Mouse (Mus musculus) forelimb bud, embryonic 11.5 days (tissue): ENCODE results near the gene Ehmt2.

ENCODE experiments used
- DNase-seq: peaks from one replicate; pipeline ENCODE4 v3.0.0-alpha.2; 2012; ENCODE audit warnings: low read depth, low spot score

Gene Ehmt2

DNA sequence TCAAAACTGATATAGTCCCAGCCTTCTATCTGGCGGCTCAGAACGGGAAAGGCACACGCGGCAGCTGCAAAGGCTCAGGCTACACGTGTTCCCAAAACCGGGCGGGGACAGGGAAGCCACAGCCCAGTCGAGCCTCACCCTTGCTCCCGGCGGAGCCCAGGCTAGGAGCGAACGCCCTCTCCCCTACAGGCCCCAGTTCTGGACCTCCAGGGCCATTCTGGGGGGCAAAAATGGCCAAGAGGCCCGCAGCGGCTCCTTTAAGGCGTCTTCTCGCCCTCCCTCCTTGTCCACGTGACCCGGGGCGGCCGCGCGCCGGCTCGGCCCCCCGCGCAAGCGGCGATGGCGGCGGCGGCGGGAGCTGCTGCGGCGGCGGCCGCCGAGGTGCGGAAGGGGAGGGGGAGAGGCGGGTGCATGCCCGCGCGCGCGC is at the start of gene Ehmt2, which contains the start of gene C2:
Ehmt2 (plus strand) TSS at position 310 of the 427 bp plus-strand sequence.
C2 (minus strand) TSS at position 106 of the 427 bp plus-strand sequence.
- DNase-seq, result peak; percentile 73

DNA sequence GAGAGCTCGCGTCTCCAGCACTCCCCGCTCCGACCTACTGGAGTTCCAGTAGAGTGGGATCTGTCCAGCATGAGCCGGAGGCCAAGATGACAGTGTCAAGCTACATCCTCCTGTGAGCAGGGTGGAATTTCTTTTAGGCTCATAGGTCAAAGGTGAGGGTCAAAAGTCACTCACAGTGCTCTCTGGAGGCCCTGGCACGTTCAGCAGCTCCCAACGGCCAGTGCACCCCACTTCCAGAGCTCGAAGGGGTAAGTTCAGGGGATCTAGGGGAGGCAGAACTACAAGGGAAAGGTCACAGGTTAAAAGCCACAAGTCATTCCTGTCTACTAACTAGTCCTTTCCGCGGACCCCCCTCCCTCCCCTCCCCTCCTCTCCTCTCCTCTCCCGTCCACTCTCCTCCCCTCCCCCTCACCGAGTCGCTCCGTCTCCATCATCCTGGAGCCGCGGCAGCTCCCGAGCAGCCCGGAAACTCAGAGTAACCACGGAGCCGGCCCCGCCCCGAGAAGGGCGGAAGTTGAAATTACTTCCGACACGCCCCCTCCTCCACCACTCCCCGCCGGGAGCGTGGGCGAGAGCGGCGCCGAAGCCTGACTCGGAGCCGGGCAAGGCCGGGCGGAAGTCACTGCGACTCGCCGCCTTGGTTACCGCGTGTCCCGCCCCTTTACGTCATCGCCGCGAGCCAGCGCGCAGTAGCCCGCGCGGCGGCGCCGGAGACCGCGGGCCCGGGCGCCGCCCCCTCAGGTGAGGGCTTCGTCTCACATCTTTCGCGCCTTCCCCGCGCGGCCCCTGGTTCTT is 48.4 kb upstream of the Ehmt2 start, which contains the start of the genes Skiv2l and Nelfe:
Skiv2l (minus strand) TSS at position 489 of the 795 bp plus-strand sequence.
Nelfe (plus strand) TSS at position 670 of the 795 bp plus-strand sequence.
- peak; percentile 97 for DNase-seq

DNA sequence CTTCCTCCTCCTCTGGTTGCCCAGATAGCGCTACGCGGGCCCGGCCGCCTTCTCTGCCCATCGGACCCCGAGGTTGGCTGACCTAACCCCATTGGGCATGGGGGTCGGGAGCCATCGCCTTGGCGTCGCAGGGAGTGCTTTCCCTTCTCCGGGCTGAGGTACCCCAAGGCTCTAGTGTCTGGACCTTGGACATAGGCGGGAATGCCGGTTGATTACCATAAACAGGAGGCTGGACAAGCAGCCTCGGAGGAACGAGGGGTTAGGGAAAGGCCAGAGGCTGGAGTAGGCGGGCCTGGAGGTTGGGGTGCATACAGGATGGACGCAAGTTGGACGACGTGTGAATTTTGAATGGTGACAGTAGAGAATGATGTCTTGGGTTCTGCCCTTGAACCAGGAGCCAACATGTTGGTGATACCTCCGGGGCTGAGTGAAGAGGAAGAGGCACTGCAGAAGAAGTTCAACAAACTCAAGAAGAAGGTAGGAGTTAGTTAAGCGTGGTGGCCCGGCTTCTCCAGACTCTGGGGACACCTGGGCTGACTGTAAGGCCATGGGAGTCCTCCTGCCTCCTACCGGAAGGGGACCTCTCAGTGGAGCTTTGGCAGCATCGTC is 47.6 kb upstream of the Ehmt2 start:
- DNase-seq, result no peak

DNA sequence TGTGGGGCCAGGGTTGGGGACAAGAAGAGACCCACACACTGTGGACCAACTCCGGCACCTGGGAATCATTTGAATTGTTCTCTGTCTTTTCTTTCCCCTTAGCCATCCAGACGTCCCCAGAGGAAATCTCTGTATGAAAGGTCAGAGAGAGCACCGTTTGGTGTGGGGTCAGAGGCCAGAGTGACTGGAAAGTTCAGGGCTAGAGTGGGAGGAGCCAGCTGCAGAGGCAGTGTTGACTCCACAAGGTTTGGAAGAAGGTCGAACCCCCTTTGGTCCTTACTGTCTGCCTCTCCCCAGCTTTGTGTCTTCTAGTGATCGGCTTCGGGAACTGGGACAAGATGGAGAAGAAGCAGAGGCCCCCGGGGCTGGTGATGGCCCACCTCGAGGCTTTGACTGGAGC is 44.8 kb upstream of the Ehmt2 start:
- DNase-seq, result no peak

DNA sequence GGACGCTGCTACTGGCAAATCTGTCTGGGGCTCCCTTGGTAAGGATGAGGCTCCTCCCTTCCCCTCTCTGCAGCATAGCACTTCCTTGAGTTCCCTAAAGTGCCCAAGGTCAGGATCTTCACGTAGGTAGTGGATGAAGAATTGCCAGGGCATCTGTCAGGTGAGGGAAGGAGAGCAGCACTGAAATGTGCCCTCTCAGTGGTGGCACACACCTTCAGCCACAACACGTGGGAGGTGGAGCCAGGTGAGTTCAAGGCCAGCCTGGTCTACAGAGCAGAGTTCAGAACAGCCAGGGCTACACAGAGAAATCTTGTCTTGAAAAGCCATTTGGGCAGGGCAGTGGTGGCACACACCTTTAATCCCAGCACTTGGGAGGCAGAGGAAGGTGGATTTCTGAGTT is 43.5 kb upstream of the Ehmt2 start:
- DNase-seq, result no peak

DNA sequence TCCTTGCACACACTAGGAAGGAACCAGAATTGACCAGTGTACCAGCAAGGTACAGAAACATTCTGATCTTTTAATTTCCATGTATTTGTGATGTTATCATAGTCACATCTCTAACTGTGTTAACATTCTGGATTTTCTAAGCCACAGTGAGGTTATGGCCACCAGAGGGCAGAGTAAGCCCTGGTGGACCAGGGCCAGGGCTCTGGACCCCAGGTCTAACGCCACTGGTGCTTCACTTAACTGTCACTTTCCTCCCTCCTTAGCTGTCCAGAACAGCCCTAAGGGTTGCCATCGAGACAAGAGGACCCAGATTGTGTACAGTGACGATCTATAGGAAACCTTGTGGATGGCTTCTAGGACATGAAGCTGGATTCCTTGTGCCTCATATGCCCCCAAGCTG is 42.4 kb upstream of the Ehmt2 start:
- peak; percentile 40 for DNase-seq

DNA sequence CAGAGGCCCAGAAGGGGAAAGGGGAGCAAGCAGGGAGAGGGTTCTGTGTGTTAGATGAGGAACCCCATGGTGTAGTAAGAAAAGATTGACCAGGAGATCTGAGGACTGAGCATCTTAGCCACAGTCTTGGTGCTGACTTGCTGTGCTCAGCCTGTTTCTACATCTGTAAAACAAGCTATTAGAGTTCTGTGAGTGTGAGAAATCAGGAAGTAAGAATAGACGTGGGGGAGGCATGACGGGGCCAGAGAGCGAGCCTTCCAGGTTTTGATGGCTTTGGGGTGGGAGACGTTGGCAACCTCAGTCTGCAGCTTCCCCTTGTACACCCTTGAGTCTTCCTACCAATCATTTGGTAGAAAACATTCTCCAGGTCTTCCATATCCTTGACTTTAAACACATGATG is 39.6 kb upstream of the Ehmt2 start:
- no peak for DNase-seq

DNA sequence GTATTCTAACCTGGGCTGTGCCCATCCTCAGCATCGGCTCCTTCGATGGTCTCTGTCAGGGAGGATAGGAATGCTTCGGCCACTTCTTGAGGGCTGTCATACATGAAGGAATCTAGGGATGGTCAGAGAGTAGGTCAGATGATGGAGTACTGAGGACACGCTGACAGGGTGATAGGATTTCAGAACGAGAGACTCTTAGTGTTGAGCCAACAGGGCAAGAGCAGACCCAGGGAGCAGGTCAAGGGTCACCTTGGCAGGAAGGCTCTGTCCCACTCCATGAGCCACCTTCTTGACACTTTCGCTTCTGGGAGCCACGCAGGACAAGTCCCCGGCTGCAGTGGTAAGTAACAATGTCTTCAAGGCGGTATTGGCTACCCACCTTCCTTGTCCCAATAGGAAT is 37.8 kb upstream of the Ehmt2 start:
- no peak for DNase-seq

DNA sequence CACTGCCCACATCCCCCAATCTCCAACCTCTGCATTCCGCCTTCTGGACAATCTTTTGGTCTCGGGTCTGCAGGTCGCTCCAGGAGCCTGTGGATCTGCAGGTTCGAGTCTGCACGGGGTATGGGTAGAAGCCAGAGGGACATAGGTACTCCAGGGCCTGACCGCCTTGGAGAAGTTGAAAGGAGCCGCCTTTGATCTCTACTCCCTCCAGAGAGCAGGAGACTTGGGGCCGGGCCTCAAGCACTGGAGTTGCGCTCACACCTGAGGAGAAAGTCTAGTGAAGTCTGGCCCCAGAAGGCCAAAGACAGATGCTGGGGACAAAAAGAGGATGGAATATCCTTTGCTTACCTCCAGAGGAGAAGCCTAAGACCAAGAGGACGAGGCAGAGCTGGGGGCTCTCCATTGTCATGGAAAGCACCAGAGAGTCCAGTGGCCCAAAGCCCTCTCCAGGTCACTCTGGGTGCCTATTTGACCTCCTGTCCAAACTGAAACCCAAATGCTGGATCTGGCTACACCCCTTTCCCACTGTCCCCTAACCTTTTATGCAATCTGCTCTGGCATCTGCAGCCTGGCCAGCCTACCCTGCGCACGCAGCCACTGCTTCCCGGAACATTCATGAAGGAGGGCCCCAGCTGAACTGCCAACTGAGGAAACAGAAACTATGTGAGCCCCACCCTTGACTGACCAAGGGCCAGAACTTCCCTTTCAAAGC is 36.4 kb upstream of the Ehmt2 start:
- no peak for DNase-seq

DNA sequence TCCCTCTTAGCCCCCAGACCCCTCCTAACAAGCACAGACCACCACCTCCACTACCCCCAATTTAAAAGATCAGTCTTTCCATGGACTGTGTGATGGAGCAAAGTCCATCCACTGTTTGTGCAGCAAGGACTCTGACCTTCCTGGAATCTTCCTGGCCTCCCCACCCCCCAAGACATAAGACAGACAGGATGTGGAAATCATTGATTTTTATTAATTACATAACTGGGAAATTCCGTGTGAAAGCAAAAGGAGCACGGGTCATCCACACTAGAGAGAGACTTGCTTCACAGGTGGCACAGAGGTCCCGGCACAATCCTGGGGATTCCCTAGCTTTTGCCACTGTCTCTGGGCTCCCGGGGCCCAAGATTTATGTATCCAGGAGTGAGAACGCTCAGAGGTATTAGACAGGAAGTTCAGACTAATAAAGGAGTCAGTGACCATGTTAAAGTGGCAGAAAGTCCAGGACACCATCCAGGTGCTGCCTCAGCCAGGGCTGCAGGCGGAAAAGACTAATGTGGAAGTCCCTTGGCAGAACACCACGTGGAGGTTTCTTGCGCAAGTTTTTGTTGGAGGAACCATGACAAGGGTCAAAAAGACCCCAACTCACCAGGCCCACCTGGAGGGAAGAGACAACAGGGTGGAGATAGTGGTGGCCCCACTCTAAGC is 35.7 kb upstream of the Ehmt2 start, which contains the start of gene Cfb:
Cfb (minus strand) TSS at position 103 of the 666 bp plus-strand sequence.
- DNase-seq, result no peak

DNA sequence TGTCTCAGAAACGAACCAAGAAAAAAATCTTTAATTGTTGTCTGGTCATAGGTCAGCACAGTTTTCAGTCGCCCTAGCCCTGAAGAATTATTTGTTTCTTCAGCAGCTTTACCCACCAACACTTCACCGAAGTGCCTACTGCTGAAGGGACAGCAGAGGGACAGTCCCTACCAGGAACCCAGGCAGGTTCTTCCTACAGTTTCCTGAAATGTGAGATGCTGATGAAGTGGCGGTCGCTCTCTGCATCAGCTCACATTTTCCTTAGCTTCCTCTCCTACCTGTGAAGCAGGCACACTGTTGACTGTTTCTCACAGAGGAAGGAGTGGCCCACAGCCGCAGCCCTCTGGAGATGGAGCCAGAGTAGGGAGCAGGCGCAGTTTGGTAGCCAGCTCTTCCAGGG is 32.3 kb upstream of the Ehmt2 start:
- no peak for DNase-seq

DNA sequence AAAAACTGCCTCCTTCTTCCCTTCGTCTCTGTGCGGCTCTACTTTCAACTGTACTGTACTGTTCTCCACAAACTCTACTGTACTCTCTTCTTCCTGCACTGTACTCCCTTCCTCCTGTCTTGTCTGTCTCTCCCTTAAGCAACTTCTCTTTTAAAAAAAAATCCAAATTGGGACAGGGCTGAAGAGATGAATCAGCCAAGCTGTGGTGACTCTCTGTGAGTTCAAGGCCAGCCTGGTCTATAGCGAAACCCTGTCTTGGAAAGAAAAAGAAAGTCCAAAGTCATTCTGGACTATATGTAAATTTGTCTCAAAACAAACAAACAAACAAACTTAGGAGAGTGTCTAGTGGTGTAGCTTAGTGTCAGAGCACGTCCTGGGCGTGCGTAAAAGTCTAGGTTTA is 23.9 kb upstream of the Ehmt2 start:
- no peak for DNase-seq

DNA sequence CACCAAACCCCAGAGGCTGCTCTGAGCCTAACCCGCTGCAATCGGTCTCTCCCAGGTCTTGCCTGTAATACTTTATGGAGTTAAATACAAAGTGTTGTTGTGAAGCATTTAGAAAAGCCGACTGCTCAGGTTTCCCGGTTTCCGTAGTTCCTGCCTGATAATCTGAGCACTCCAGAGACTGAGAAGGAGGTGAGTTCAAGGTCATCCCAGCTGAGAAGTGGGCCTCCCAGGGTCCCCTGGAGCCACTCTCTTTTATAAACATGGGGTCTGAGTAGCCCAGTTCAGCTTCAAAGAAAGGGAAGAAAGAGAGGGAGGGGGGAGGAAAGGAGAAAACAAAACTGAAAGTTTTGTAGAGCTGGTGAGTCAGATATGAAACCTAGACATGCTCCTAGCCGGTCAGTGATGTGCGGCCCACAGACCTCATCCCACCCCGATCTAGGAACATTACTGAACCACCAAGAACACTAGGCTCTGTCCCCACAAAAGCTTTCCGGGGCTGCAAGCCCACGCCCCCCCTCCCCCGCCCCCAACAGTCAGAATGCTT is 18.9 kb upstream of the Ehmt2 start, which contains the start of gene Zbtb12:
Zbtb12 (plus strand) TSS at position 148 of the 544 bp plus-strand sequence.
- DNase-seq, result no peak

DNA sequence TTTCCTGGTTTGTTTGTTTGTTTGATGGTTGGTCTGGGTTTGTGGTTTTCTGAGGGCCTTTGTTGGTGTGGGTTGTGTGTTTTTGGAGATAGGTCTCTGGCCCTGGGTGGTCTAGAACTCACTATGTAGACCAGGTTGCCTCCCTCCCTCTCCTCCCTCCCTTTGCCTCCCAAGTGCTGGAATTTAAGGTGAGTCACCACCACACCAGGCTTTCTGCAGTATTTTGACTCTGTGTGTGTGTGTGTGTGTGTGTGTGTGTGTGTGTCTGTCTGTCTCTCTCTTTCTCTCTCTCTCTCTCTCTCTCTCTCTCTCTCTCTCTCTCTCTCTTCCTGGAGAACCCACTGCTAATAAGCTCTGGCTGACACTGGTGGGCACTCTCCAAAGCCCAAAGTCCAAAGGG is 17.1 kb upstream of the Ehmt2 start:
- DNase-seq, result no peak

DNA sequence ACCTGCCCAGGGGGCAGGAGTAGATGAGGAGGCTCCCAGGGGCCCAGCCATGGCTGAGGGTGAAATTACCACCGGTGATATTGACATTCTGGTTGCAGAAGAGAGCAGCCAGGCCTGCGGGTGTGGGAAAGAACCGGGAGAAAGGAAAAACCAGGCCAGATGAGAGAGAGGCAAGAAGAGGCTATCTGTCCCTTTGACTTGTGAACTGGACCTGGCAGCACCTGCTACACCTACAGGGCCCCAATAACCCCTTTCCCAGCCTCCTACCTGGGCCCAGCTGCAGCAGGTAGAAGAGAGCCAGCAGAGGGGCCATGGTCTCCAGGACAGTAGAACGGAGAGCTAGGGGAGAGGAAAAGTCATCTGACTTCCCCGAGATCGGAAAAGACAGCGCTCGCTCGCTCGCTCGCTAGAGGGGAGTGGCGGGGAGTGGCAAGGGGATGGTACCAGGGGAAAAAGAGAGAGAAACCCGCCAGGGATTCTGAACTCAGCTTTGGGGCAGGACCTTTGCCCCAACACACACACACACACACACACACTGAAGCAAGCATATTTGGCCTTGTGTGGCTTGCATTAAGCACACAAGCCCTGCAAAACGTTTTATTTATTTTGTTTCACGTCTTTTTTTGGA is 16.5 kb upstream of the Ehmt2 start, which contains the start of gene Gm20547:
Gm20547 (minus strand) TSS at position 360 of the 628 bp plus-strand sequence.
- no peak for DNase-seq

DNA sequence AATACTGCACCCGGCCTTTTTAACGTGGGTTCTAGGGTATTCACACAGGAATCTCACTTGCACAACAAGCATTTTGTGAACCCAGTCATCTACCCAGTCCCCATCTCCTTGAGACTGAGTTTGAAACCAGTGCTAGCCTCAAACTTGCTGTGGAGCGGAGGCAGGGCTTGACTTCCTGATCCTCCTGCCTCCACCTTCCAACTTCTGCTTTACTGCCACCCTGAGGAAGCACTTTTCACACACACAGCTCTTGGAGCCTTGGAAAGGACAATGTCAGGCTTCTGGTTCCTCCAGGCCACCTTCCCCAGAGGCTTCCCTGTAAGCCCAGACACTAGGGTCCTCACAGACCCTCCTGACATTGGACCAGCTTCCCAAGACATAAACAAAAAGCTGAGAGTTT is 14.9 kb upstream of the Ehmt2 start:
- no peak for DNase-seq

DNA sequence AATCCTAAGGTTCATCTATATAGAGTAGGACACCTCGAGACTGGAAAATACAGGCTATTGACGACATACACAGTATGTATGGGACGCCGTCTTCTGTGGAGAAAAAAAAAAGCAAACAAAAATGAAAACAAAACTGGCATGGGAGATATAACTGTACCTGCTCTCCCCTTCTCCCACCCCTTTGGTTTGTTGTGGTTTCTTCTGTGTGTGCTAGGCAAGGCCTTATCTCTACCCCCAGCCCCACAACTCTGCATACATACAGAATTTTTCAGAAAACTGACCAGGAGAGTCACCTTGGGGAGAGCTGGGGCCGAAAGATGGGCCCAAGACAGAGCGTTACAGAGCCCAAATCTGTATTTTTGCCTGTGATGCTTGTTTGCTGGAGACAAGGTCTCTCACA is 13.6 kb upstream of the Ehmt2 start:
- DNase-seq, result no peak

DNA sequence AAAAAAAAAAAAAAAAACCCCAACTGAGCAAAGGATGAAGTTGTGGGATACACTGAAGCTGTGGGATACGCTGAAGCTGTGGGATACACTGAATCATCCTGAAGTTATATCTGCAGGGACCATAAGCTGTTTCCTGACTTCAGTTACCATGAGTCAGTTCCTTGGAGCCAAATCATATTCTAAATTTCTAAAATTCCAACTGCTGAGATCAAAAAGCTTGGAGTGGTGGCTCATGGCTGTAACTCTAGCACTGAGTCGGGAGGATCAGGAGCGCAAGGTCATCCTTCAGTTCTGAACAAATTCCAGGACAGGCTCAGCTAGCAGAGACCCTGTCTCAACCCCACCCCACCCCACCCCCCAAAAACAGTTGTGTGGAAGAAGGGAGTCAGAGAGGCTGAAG is 12.7 kb upstream of the Ehmt2 start:
- DNase-seq, result no peak

DNA sequence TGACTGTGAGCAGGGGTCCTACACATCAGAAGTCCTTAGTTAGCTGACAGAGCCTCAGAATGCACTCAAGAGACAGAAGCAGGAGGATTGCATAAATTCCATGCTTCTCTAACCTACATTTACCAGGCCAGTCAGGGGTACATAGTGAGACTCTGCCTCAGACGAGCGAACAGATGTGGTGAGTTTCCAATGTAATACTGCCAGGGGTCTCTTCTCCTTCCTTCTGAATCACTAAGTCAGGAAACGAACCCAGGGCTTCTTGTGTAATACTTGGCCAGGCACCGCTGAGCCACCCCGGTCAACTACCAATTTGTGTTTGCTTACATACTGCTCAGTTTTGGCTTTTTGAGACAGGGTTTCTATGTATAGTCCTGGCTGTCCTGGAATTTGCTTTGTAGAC is 10.3 kb upstream of the Ehmt2 start:
- DNase-seq, result no peak

DNA sequence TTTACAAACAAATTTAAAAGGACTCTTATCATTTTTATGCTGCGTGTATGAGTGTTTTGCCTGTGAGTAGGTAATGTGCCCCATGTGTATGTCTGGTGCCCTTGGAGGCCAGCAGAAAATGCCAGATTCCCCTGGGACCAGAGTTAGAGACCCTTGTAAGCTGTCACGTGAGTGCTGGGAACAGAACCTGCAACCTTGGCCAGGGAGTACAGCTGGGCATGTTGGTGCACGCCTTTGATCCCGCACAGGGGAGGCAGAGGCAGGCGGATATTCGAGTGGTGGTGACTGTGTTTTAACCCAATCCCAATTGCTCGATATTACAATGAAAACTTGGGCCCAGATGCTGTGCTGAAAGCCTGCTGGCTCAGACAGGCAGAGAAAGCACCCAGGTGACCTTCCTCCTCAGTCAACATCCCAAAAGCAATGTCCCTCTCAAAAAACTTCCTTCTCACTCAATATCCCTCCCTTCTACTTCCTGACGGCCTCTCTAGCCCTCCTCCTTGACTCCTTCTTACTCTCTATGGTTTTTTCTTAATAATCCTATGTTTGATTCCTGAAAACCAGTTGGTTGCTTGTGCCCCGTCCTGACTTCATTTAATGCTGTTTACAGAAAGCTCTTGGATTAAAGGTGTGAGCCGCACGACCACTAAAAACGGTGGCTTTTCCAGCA is 8.1 kb upstream of the Ehmt2 start:
- DNase-seq, result no peak
